Mouse (Mus musculus) c-Kit-negative CD71-positive TER-119-positive erythroid progenitor cells, embryonic 14.5 days (primary cell): ENCODE measurements around the gene Serpina1a.
"Not testable (repeated sequence)": the region's sequence is repeated elsewhere in the genome, so short reads cannot be mapped to it uniquely, and the experiment has no call there.

ENCODE experiments used
- DNase-seq: peaks from one replicate; pipeline ENCODE4 v3.0.0-alpha.2; 2013; ENCODE audit warnings: low read depth, low spot score

Serpina1a gene

GRCm38 (mm10) chr12:103863101-103863974, at the start of gene Serpina1a:
TSS of gene Serpina1a (minus strand) at chr12:103863562.
- DNase-seq, result not testable (repeated sequence)

- not testable (repeated sequence) for DNase-seq
These were observed 45.8 kb upstream of the Serpina1a start for GRCm38 (mm10) chr12:103909181-103909580.

- not testable (repeated sequence) for DNase-seq
These were observed 44.4 kb upstream of the Serpina1a start for GRCm38 (mm10) chr12:103907746-103908145.

- not testable (repeated sequence) for DNase-seq
These were observed 41.5 kb upstream of the Serpina1a start, which contains the start of gene Serpina1c for GRCm38 (mm10) chr12:103904837-103905340. TSS of gene Serpina1c (minus strand) at chr12:103904887.

- not testable (repeated sequence) for DNase-seq
These were observed 38.6 kb upstream of the Serpina1a start for GRCm38 (mm10) chr12:103901929-103902328.

- not testable (repeated sequence) for DNase-seq
These were observed 3.5 kb upstream of the Serpina1a start for GRCm38 (mm10) chr12:103866873-103867272.

DNA sequence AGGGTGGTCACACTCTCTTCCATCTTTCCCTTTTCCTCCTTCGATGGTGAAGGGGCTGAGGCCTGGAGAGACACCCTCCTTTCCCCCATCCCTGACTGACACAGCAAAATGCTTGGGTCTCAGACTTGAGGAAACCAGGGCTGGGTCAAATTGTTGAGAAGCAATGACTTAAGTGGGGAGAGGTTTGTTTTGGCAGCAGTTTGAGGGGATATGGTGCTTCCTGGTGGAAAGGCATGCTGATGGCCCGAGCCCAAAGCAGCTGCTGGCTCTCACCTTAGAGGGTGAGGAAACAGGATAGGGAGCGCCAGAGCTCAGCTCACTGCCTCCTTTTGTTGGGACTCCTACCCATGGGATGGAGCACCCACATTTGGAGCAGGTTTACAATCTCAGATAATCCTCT, 2.4 kb downstream of the Serpina1a start:
- no peak for DNase-seq

- not testable (repeated sequence) for DNase-seq
These were observed 2.8 kb downstream of the Serpina1a start for GRCm38 (mm10) chr12:103860571-103860970.

DNA sequence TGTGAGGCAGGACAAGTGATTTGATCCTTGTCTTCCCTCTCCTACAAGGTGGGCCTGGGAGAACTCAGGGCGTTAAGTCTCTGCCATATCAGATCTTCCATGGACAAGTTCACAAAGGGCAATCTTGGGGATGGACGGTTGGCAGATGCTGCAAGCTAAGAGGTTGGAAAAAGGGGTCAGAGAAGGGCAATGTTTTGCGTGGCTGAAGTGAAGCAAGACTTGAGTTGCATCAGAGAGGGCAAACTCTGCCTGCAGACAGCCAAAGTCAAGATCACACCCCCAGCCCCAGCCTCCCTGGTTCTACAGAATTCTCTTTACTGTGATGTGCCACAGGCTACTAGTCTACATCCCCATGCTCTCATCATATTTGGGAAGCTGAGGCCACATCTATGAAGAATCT, 3.8 kb downstream of the Serpina1a start:
- DNase-seq, result not testable (repeated sequence)

DNA sequence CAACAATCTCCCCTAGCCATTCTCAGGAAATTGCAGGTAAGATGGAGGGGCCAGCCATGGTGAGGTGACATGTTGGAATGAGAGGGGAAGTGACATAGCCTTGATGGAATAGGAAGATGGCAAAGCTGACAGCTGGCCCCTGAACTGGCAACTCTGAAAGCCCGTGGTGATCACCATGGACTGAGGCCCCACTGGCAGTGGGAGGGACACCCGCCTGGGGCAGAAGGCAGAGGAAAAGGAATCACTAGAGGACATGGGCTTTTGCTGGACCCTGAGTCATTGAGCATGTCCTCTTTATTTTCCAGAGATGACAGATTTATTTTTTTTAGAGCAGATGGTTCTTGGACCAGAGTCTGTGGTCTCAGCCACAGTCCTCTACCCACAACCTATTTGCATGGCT, 10.3 kb downstream of the Serpina1a start:
- DNase-seq, result not testable (repeated sequence)

- not testable (repeated sequence) for DNase-seq
These were observed 33.1 kb downstream of the Serpina1a start, which contains the start of gene Serpina1b for GRCm38 (mm10) chr12:103830273-103830672. TSS of gene Serpina1b (minus strand) at chr12:103830373.

GRCm38 (mm10) chr12:103827661-103828372, 35.5 kb downstream of the Serpina1a start:
- DNase-seq, result not testable (repeated sequence)

DNA sequence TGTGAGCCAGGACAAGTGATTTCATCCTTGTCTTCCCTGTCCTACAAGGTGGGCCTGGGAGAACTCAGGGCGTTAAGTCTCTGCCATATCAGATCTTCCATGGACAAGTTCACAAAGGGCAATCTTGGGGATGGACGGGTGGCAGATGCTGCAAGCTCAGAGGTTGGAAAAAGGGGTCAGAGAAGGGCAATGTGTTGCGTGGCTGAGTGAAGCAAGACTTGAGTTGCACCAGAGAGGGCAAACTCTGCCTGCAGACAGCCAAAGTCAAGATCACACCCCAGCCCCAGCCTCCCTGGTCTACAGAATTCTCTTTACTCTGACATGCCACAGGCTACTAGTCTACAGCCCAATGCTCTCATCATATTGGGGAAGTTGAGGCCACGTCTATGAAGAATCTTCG, 39.5 kb downstream of the Serpina1a start:
- DNase-seq, result not testable (repeated sequence)
